Mouse (Mus musculus): ENCODE results near the gene Snx11.
A peak's percentile ranks its signal among the peaks of the same experiment; 100 is the strongest.
"Not testable (repeated sequence)": the region's sequence is repeated elsewhere in the genome, so short reads cannot be mapped to it uniquely, and the experiment has no call there.

The Snx11 gene

GRCm38 (mm10) chr11:96776968-96777962 is at the start of gene Snx11:
Gene Snx11, minus strand, starts transcription at chr11:96777559.
- DNase-seq, result peak; percentile 100

- DNase-seq, result no peak
These were observed 49.1 kb upstream of the Snx11 start for GRCm38 (mm10) chr11:96826481-96826880.

- peak; percentile 58 for DNase-seq
These were observed 47.6 kb upstream of the Snx11 start for GRCm38 (mm10) chr11:96824783-96825495.

- DNase-seq, result peak; percentile 96
These were observed 46.8 kb upstream of the Snx11 start for GRCm38 (mm10) chr11:96823880-96824782.

GRCm38 (mm10) chr11:96823471-96823837 is 46.1 kb upstream of the Snx11 start:
- no peak for DNase-seq

GRCm38 (mm10) chr11:96822675-96823470 is 45.5 kb upstream of the Snx11 start:
- no peak for DNase-seq

- DNase-seq, result no peak
These were observed 44.6 kb upstream of the Snx11 start for GRCm38 (mm10) chr11:96821956-96822355.

- no peak for DNase-seq
These were observed 40.9 kb upstream of the Snx11 start for GRCm38 (mm10) chr11:96818128-96818710.

- DNase-seq, result no peak
These were observed 39.6 kb upstream of the Snx11 start for GRCm38 (mm10) chr11:96816979-96817378.

GRCm38 (mm10) chr11:96816494-96816893 is 39.1 kb upstream of the Snx11 start:
- DNase-seq, result no peak

GRCm38 (mm10) chr11:96815895-96816294 is 38.5 kb upstream of the Snx11 start:
- DNase-seq, result no peak

GRCm38 (mm10) chr11:96814443-96814842 is 37.1 kb upstream of the Snx11 start:
- no peak for DNase-seq

- DNase-seq, result no peak
These were observed 36.6 kb upstream of the Snx11 start for GRCm38 (mm10) chr11:96813920-96814319.

GRCm38 (mm10) chr11:96813455-96813854 is 36.1 kb upstream of the Snx11 start:
- no peak for DNase-seq

GRCm38 (mm10) chr11:96811188-96811587 is 33.8 kb upstream of the Snx11 start:
- DNase-seq, result not testable (repeated sequence)

GRCm38 (mm10) chr11:96809562-96810235 is 32.3 kb upstream of the Snx11 start:
- no peak for DNase-seq

- DNase-seq, result no peak
These were observed 30.7 kb upstream of the Snx11 start for GRCm38 (mm10) chr11:96808066-96808465.

- DNase-seq, result no peak
These were observed 28.2 kb upstream of the Snx11 start for GRCm38 (mm10) chr11:96805606-96806005.

- DNase-seq, result no peak
These were observed 22.2 kb upstream of the Snx11 start for GRCm38 (mm10) chr11:96799511-96799910.

GRCm38 (mm10) chr11:96796586-96796985 is 19.2 kb upstream of the Snx11 start:
- no peak for DNase-seq

- no peak for DNase-seq
These were observed 18.7 kb upstream of the Snx11 start for GRCm38 (mm10) chr11:96796081-96796480.

All from right cerebral cortex, adult 18-20 months (tissue).